Mouse (Mus musculus): ENCODE data around the gene Hormad1.

DNA sequence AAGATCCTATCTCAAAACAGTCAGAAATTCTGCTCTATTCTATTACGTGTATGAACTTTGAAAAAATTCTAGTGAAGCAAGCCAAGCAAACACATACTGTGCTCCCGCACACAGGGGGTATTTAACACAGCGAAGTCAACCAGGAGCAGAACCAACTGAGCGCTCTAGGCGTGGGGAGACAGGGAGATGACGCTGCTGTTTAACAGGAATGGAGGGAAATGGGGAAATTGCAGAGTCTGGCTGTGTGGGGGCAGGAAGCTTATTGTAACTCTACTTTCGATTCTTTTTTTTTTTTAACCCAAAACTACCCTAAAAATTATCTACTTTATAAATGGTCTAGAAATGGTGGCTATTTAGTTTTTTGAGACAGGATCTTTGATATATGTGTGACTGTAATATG is 40.6 kb upstream of the Hormad1 start:
- TF ChIP-seq EP300 (IDR thresholded peaks at IDR 0.05; ENCODE audit: low read depth) (no peak), CTCF (IDR thresholded peaks at IDR 0.05; ENCODE audit: low read depth) (no peak)

All from liver, postnatal 0 days (tissue).